Mouse (Mus musculus) MEL (cell line): ENCODE data around the gene Sucla2. TPM values are rescaled to one million over a fixed set of nuclear protein-coding genes. Genes with fewer than 3 reads are reported as not detected.

ENCODE experiments used
- DNase-seq: peaks from one replicate; pipeline ENCODE4 v3.0.0; 2011; ENCODE audit warnings: low read depth, low spot score
- H3K27ac ChIP-seq: 2 replicates; pipeline ENCODE4 v1.5.1; 2012; ENCODE audit warnings: low read depth, mild to moderate bottlenecking, control low read depth, low read length, moderate library complexity; ENCODE audit not compliant: control insufficient read depth
- H3K27me3 ChIP-seq, 2 experiments: fragments of 150-350 bp in 1 of 2; sonication (generic) in 1 of 2; 2 replicates each; pipeline ENCODE4 v1.6.1; 2012; ENCODE audit warnings: low read length in 2 of 2, mild to moderate bottlenecking in 2 of 2, improper control_type of control experiment in 1 of 2, moderate library complexity in 1 of 2; ENCODE audit not compliant: insufficient read depth in 2 of 2, control insufficient read depth in 1 of 2
- H3K36me3 ChIP-seq, 2 experiments: 2 replicates each; pipeline ENCODE4 v1.6.1; 2012 to 2014; ENCODE audit warnings: low read length in 2 of 2, improper control_type of control experiment in 1 of 2, inconsistent platforms in 1 of 2, mild to moderate bottlenecking in 1 of 2; ENCODE audit not compliant: insufficient read depth in 2 of 2, control insufficient read depth in 1 of 2
- H3K4me1 ChIP-seq, 2 experiments: fragments of 150-350 bp in 1 of 2; sonication (generic) in 1 of 2; 2 replicates each; pipeline ENCODE4 v1.6.1; 2012; ENCODE audit warnings: low read length in 2 of 2, improper control_type of control experiment in 1 of 2, mild to moderate bottlenecking in 1 of 2; ENCODE audit not compliant: insufficient read depth in 2 of 2, control insufficient read depth in 1 of 2
- H3K4me3 ChIP-seq, 2 experiments: fragments of 150-350 bp in 1 of 2; sonication (generic) in 1 of 2; 2 replicates each; pipeline ENCODE4 v1.5.1; 2012; ENCODE audit warnings: low read depth in 2 of 2, low read length in 2 of 2, mild to moderate bottlenecking in 2 of 2, moderate library complexity in 2 of 2, control low read depth in 1 of 2, improper control_type of control experiment in 1 of 2; ENCODE audit not compliant: control insufficient read depth in 1 of 2, insufficient read depth in 1 of 2
- H3K79me2 ChIP-seq: 2 replicates; pipeline ENCODE4 v1.6.1; 2012; ENCODE audit warnings: mild to moderate bottlenecking, low read length, moderate library complexity; ENCODE audit not compliant: control insufficient read depth, poor library complexity, insufficient read depth
- H3K9ac ChIP-seq: 2 replicates; pipeline ENCODE4 v1.6.1; 2012; ENCODE audit warnings: low read depth, mild to moderate bottlenecking, control low read depth, low read length, moderate library complexity; ENCODE audit not compliant: control insufficient read depth, poor library complexity, severe bottlenecking
- H3K9me3 ChIP-seq: fragments of 150-350 bp; sonication (generic); replicated peaks from 2 replicates; pipeline ENCODE4 v1.6.1; 2012; ENCODE audit warnings: mild to moderate bottlenecking, low read length, improper control_type of control experiment, moderate library complexity; ENCODE audit not compliant: insufficient read depth
- CHD2 ChIP-seq: IDR thresholded peaks from 2 replicates; pipeline ENCODE4 v1.6.1; 2011; ENCODE audit warnings: low read length, improper control_type of control experiment
- CTCF ChIP-seq, 3 experiments: IDR thresholded peaks in 2 of 3; conservative IDR thresholded peaks in 1 of 3; 2 replicates each; pipeline ENCODE4 v1.5.1; 2011 to 2012; ENCODE audit warnings: low read length in 3 of 3, low read depth in 2 of 3, mild to moderate bottlenecking in 2 of 3, improper control_type of control experiment in 1 of 3, inconsistent platforms in 1 of 3, mixed read lengths in 1 of 3, moderate library complexity in 1 of 3; ENCODE audit not compliant: control insufficient read depth in 1 of 3, insufficient read depth in 1 of 3, poor library complexity in 1 of 3, severe bottlenecking in 1 of 3
- E2F4 ChIP-seq: IDR thresholded peaks from 2 replicates; pipeline ENCODE4 v1.6.1; 2011; ENCODE audit warnings: low read depth, low read length, improper control_type of control experiment, borderline replicate concordance
- EP300 ChIP-seq, 2 experiments: IDR thresholded peaks; 2 replicates each; pipeline ENCODE4 v1.6.1; 2011; ENCODE audit warnings: improper control_type of control experiment in 2 of 2, low read length in 2 of 2, low read depth in 1 of 2, mild to moderate bottlenecking in 1 of 2
- ETS1 ChIP-seq: IDR thresholded peaks from 2 replicates; pipeline ENCODE4 v1.6.1; 2012; ENCODE audit warnings: low read depth, mild to moderate bottlenecking, inconsistent platforms, low read length, improper control_type of control experiment, moderate library complexity
- GABPA ChIP-seq: IDR thresholded peaks from 2 replicates; pipeline ENCODE4 v1.6.1; 2012; ENCODE audit warnings: low read depth, mild to moderate bottlenecking, inconsistent platforms, low read length, improper control_type of control experiment, moderate library complexity
- GATA1 ChIP-seq: IDR thresholded peaks from 2 replicates; pipeline ENCODE4 v1.6.1; 2011; ENCODE audit warnings: low read depth, low read length, improper control_type of control experiment
- HCFC1 ChIP-seq: IDR thresholded peaks from 2 replicates; pipeline ENCODE4 v1.6.1; 2012; ENCODE audit warnings: low read depth, mild to moderate bottlenecking, inconsistent platforms, low read length, improper control_type of control experiment, moderate library complexity
- KAT2A ChIP-seq: conservative IDR thresholded peaks from 2 replicates; pipeline ENCODE4 v1.6.1; 2012; ENCODE audit warnings: low read depth, low read length, improper control_type of control experiment, inconsistent platforms
- MAX ChIP-seq: IDR thresholded peaks from 2 replicates; pipeline ENCODE4 v1.6.1; 2011; ENCODE audit warnings: low read length, improper control_type of control experiment
- MEF2A ChIP-seq: IDR thresholded peaks from 2 replicates; pipeline ENCODE4 v1.6.1; 2014; ENCODE audit warnings: low read depth, mild to moderate bottlenecking, inconsistent platforms, low read length, improper control_type of control experiment; ENCODE audit not compliant: poor library complexity, insufficient replicate concordance, severe bottlenecking; ENCODE audit errors: extremely low read depth
- MYB ChIP-seq: IDR thresholded peaks from 2 replicates; pipeline ENCODE4 v1.6.1; 2011; ENCODE audit warnings: mild to moderate bottlenecking, low read depth, low read length, improper control_type of control experiment
- MYC ChIP-seq: IDR thresholded peaks from 2 replicates; pipeline ENCODE4 v1.6.1; 2011; ENCODE audit warnings: low read depth, mild to moderate bottlenecking, low read length, improper control_type of control experiment, moderate library complexity
- NELFE ChIP-seq: IDR thresholded peaks from 2 replicates; pipeline ENCODE4 v1.6.1; 2011; ENCODE audit warnings: low read depth, low read length, improper control_type of control experiment
- NRF1 ChIP-seq: IDR thresholded peaks from 2 replicates; pipeline ENCODE4 v1.6.1; 2014; ENCODE audit warnings: low read depth, mild to moderate bottlenecking, inconsistent platforms, low read length, improper control_type of control experiment, moderate library complexity; ENCODE audit not compliant: poor library complexity, insufficient read depth, severe bottlenecking
- POLR2AphosphoS5 ChIP-seq: IDR thresholded peaks from 2 replicates; pipeline ENCODE4 v1.6.1; 2012; ENCODE audit warnings: low read depth, borderline replicate concordance, mild to moderate bottlenecking, inconsistent platforms, low read length, moderate library complexity, mixed read lengths
- SIN3A ChIP-seq: IDR thresholded peaks from 2 replicates; pipeline ENCODE4 v1.6.1; 2012; ENCODE audit warnings: low read length, improper control_type of control experiment, inconsistent platforms
- SMC3 ChIP-seq: IDR thresholded peaks from 2 replicates; pipeline ENCODE4 v1.6.1; 2011; ENCODE audit warnings: low read depth, low read length, improper control_type of control experiment
- TBP ChIP-seq: IDR thresholded peaks from 2 replicates; pipeline ENCODE4 v1.8.0; 2011; ENCODE audit warnings: low read depth, low read length, improper control_type of control experiment
- TCF12 ChIP-seq: IDR thresholded peaks from 2 replicates; pipeline ENCODE4 v1.6.1; 2014; ENCODE audit warnings: low read depth, mild to moderate bottlenecking, inconsistent platforms, low read length, improper control_type of control experiment, moderate library complexity
- UBTF ChIP-seq: IDR thresholded peaks from 2 replicates; pipeline ENCODE4 v1.6.1; 2012; ENCODE audit warnings: low read depth, mild to moderate bottlenecking, inconsistent platforms, low read length, improper control_type of control experiment, moderate library complexity, borderline replicate concordance; ENCODE audit not compliant: insufficient read depth
- ZKSCAN1 ChIP-seq: IDR thresholded peaks from 2 replicates; pipeline ENCODE4 v1.6.1; 2012; ENCODE audit warnings: low read depth, mild to moderate bottlenecking, inconsistent platforms, low read length, improper control_type of control experiment, moderate library complexity
- ZMIZ1 ChIP-seq: IDR thresholded peaks from 2 replicates; pipeline ENCODE4 v1.6.1; 2012; ENCODE audit warnings: low read depth, mild to moderate bottlenecking, inconsistent platforms, low read length, improper control_type of control experiment, moderate library complexity
- polyA plus RNA-seq, 2 experiments: library from polyadenylated mRNA; stranded (reverse) in 1 of 2; unstranded in 1 of 2; fragments of >175 nt in 1 of 2; fragments of >200 nt in 1 of 2; gene quantifications; 2 replicates each; pipeline versions ENCODE4 v1.2.1 to v1.2.4; 2012; ENCODE audit warnings: low replicate concordance in 2 of 2, low read depth in 1 of 2; ENCODE audit not compliant: insufficient read length in 2 of 2, insufficient read depth in 1 of 2, missing spikeins in 1 of 2
- total RNA-seq: library from RNA; depleted of rRNA; stranded (reverse); fragments of 300-350 nt; gene quantifications from 2 replicates; pipeline ENCODE4 v1.2.3, GENCODE M21; 2012

Gene Sucla2
- total and polyA plus RNA-seq, 3 experiments = 59.4 to 65.5 (median 61.6) TPM

GRCm38 (mm10) chr14:73625469-73625868 lies 100.3 kb downstream of the Sucla2 start:
- Histone ChIP-seq H3K36me3 (no peaks in the 10 kb centered on the region), H3K9me3 (no peaks in the 10 kb centered on the region), H3K9ac (no peak overlapping the region), H3K27me3 (no peaks in the 10 kb centered on the region; a peak in 1 of 4 replicates), H3K4me3 (no peak overlapping the region), H3K4me1 (no peaks in the 10 kb centered on the region), H3K27ac (no peak overlapping the region), H3K79me2 (no peaks in the 10 kb centered on the region)
- DNase-seq = no peak
- TF ChIP-seq TCF12 (no peak), UBTF (no peak), ZMIZ1 (no peak), CTCF (IDR thresholded peaks at IDR 0.05 in 2 of 3, conservative IDR thresholded peaks at IDR 0.05 in 1 of 3; ENCODE audit: control insufficient read depth in 1 of 3, insufficient read depth in 1 of 3, low read depth in 2 of 3, low read length in 3 of 3, poor library complexity in 1 of 3, severe bottlenecking in 1 of 3) (peak in 1 of 3 experiments; percentile 1; a peak in 1 of 6 replicates), HCFC1 (no peak), NELFE (no peak)

- no peaks in the 10 kb centered on the region for H3K4me1 ChIP-seq
- peaks cover 0 to 2% of the 10 kb centered on the region in 2 experiments; a peak in 2 of 4 replicates for H3K27me3 ChIP-seq
- TF ChIP-seq ETS1 (no peak), SIN3A (no peak), KAT2A (no peak), EP300 (IDR thresholded peaks at IDR 0.05; ENCODE audit: low read depth in 1 of 2, low read length in 2 of 2) (no peak), TBP (no peak), MAX (no peak), GABPA (no peak), MYB (no peak), CHD2 (no peak), E2F4 (no peak), POLR2AphosphoS5 (no peak), ZMIZ1 (no peak), MYC (no peak), ZKSCAN1 (no peak), SMC3 (no peak), GATA1 (no peak), NELFE (no peak), MEF2A (no peak), NRF1 (no peak)
- no peaks in the 10 kb centered on the region for H3K9me3 ChIP-seq
- H3K79me2 ChIP-seq = no peaks in the 10 kb centered on the region
- no peak overlapping the region for H3K4me3 ChIP-seq
- H3K9ac ChIP-seq = no peak overlapping the region
- no peak for DNase-seq
- H3K36me3 ChIP-seq = no peaks in the 10 kb centered on the region
- no peak overlapping the region for H3K27ac ChIP-seq
Measured at GRCm38 (mm10) chr14:73631511-73631910, 106.4 kb downstream of the Sucla2 start.
